Mouse (Mus musculus): ENCODE results near the gene Srebf1. TPM values are rescaled to one million over a fixed set of nuclear protein-coding genes. Genes with fewer than 3 reads are reported as not detected.

Gene Srebf1
- polyA plus RNA-seq, 1 experiment from 2014 or later: 56.8 TPM

DNA sequence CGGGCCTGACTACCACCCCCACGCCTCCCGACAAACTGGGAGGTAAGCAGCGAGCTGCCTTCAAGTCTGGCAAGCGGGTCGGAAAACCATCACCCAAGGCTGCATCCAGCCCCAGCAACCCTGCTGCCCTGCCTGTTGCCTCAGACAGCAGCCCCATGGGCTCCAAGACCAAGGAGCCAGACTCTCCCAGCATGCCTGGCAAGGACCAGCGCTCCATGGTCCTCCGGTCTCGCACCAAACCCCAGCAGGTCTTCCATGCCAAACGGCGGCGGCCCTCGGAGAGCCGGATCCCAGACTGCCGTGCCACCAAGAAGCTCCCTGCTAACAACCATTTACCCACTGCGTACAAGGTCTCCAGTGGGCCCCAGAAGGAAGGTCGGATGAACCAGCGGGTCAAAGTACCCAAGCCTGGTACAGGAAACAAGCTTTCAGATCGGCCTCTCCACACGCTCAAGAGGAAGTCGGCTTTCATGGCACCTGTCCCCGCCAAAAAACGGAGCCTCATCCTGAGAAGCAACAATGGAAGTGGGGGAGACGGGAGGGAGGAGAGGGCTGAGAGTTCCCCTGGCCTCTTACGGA, 34.0 kb downstream of the Srebf1 start:
- 90% methylated on average over 25 of the region's 25 CpGs for WGBS
- H3K4me2 ChIP-seq (replicated peaks): no peak overlapping the region
- peaks cover 28% of the 10 kb centered on the region for H3K4me1 ChIP-seq

DNA sequence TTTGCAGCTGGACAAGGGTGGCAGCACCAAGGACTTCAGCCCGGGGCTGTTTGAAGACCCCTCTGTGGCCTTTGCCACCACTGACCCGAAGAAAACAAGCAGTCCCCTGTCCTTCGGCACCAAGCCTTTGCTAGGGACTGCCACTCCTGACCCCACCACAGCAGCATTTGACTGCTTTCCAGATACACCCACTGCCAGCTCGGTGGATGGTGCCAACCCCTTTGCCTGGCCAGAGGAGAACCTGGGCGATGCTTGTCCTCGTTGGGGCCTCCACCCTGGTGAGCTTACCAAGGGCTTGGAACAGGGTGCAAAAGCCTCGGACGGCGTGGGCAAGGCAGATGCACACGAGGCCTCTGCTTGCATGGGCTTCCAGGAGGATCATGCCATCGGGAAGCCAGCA, 35.3 kb downstream of the Srebf1 start:
- Histone ChIP-seq H3K4me3 (no peak overlapping the region), H3K36me3 (peaks cover 69% of the 10 kb centered on the region), H3K27me3 (no peaks in the 10 kb centered on the region), H3K27ac (replicated peaks) (no peak overlapping the region), H3K9ac (replicated peaks) (no peak overlapping the region), H3K9me3 (no peaks in the 10 kb centered on the region), H3K4me1 (peaks cover 41% of the 10 kb centered on the region), H3K4me2 (replicated peaks) (no peak overlapping the region)
- 90% methylated on average over 11 of the region's 11 CpGs for WGBS
- no peak for ATAC-seq (ENCODE audit: low FRiP score, low read depth)

More for the DNA sequence above, 34.0 kb downstream of the Srebf1 start:
- H3K27ac ChIP-seq (replicated peaks): no peak overlapping the region
- H3K4me3 ChIP-seq: no peak overlapping the region
- no peak for ATAC-seq (ENCODE audit: low FRiP score, low read depth)
- no peaks in the 10 kb centered on the region for H3K27me3 ChIP-seq
- peaks cover 80% of the 10 kb centered on the region for H3K36me3 ChIP-seq
- H3K9ac ChIP-seq (replicated peaks): no peak overlapping the region
- no peaks in the 10 kb centered on the region for H3K9me3 ChIP-seq

DNA sequence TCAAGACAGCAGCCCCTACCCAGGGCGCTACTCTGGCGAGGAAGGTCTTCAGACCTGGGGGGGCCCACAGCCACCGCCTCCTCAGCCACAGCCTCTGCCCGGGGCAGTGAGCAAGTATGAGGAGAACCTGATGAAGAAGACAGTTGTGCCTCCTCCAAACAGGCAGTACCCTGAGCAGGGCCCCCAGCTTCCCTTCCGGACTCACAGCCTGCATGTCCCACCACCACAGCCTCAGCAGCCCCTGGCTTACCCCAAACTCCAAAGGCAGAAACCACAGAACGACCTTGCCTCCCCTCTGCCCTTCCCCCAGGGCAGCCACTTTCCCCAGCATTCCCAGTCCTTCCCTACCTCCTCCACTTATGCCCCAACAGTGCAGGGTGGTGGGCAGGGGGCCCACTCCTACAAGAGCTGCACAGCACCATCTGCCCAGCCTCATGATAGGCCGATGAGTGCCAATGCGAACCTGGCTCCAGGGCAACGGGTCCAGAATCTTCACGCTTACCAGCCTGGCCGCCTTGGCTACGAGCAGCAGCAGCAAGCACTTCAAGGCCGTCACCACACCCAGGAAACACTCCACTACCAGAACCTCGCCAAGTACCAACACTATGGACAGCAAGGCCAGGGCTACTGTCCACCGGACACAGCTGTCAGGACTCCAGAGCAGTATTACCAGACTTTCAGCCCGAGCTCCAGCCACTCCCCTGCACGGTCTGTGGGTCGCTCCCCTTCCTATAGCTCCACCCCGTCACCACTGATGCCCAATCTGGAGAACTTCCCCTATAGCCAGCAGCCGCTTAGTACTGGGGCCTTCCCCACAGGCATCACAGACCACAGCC, 36.8 kb downstream of the Srebf1 start:
- ATAC-seq (ENCODE audit: low FRiP score, low read depth): no peak
- H3K4me2 ChIP-seq (replicated peaks): no peak overlapping the region
- H3K4me1 ChIP-seq: peaks cover 55% of the 10 kb centered on the region
- no peaks in the 10 kb centered on the region for H3K9me3 ChIP-seq
- H3K27me3 ChIP-seq: no peaks in the 10 kb centered on the region
- WGBS: 86% methylated on average over 20 of the region's 20 CpGs
- peak overlapping the region; percentile 32; the same call in 1 of the 2 replicates for H3K9ac ChIP-seq (replicated peaks)
- peaks cover 56% of the 10 kb centered on the region for H3K36me3 ChIP-seq
- H3K4me3 ChIP-seq: no peak overlapping the region
- peak overlapping the region; percentile 80 for H3K27ac ChIP-seq (replicated peaks)

DNA sequence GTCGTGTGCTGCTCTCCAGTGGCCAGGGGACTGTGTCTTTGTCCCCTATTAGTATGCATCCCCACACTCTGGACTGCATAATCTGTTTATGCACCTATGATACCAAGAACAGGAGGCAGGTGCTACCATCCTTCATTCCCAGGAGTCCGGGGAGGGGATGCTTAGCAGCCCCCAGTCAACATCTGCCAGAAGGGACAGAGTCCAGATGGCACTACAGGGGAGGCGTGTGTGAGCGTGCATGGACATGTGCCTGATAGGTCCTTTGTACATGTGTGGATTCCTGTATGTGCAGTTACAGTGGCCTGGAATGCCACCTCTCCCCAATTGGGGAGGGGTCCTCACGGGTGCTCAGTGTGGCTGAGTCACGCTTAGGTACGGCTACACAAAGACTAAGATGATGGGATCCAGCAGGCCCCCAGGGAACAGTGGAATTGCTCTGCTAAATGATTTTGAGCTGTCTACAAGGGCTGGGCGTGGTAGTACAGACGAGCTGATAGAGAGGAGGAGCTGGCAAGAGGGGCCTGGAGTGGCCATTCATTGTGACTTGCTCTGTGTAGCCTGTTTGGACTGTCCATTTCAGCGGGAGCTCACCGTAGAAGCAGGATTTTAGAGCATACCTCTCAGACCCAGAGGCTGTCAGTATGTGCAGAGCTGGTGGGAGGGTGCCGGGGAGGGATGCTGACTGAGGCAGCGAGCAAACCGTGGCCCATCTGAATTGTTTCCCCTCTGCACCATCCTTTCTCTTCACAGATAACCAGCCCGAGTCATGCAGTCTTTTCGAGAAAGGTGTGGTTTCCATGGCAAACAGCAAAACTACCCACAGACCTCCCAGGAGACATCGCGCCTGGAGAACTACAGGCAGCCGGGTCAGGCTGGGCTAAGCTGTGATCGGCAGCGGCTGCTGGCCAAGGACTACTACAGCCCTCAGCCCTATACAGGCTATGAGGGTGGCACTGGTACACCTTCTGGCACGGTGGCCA, 37.7 kb downstream of the Srebf1 start:
- 0 out of 2 replicates have a peak overlapping the region, but pooled peaks have one; percentile 8 for H3K4me2 ChIP-seq (replicated peaks)
- 43% methylated on average over 22 of the region's 22 CpGs for WGBS
- no peaks in the 10 kb centered on the region for H3K9me3 ChIP-seq
- H3K27me3 ChIP-seq: no peaks in the 10 kb centered on the region
- H3K4me3 ChIP-seq: no peak overlapping the region
- H3K27ac ChIP-seq (replicated peaks): peak overlapping the region; percentile 80
- peak; percentile 50 for ATAC-seq (ENCODE audit: low FRiP score, low read depth)
- peaks cover 56% of the 10 kb centered on the region for H3K4me1 ChIP-seq
- peak overlapping the region; percentile 32 for H3K9ac ChIP-seq (replicated peaks)
- H3K36me3 ChIP-seq: peaks cover 46% of the 10 kb centered on the region

DNA sequence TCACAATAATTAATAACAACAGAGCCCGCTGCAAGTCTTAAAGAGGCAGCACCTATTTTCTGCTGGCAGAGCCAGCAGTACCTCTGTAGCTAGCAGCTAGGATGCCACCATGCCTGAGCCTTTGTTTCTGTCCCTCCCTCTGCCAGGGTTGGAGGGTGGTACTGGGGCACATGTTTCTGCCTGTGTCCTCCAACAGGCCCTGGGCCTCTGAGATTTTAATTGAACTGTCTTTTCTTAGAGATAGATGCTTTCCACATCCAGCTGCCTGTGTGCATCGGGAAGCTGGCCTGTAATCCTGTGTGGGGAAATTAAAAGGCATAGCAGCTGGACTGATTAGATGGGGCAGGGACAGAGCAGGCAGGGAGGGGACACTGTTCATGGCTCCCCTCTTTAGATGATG, 39.6 kb downstream of the Srebf1 start:
- no peak for ATAC-seq (ENCODE audit: low FRiP score, low read depth)
- H3K27ac ChIP-seq (replicated peaks): peak overlapping the region; percentile 80

DNA sequence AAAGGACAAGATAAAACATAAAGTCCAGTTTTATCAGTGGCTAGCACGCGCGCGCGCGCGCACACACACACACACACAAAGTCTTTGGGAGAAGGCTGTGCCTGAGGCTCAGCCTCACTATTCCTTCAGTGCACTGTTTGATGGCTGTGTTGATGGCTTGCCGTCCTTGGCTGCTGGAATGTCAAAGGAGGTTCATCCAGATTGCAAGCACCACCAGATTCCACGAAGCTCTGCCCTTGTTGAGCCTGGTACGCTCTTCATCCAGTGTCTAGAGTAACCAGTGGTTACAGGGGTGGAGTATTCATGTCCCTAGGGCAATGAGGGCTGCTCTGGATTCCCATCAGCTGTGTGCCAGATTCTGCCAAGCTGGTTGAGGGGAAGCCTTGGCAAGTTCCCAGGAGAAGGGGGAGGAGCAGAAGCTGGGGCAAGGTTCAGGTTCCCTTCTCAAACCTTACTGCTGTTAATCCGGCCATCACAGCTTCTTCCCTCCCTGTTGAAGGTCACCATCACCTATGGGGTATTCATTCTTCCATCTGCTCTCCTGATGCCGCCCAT, 40.2 kb downstream of the Srebf1 start:
- H3K9me3 ChIP-seq: no peaks in the 10 kb centered on the region
- H3K4me2 ChIP-seq (replicated peaks): no peak overlapping the region; the same call in 1 of the 2 replicates
- H3K36me3 ChIP-seq: peaks cover 21% of the 10 kb centered on the region
- no peak for ATAC-seq (ENCODE audit: low FRiP score, low read depth)
- no peak overlapping the region for H3K4me3 ChIP-seq
- WGBS: 82% methylated on average over 12 of the region's 12 CpGs
- H3K27ac ChIP-seq (replicated peaks): peak overlapping the region; percentile 80
- H3K9ac ChIP-seq (replicated peaks): peak overlapping the region; percentile 31; the same call in 1 of the 2 replicates
- no peaks in the 10 kb centered on the region for H3K27me3 ChIP-seq
- peaks cover 77% of the 10 kb centered on the region for H3K4me1 ChIP-seq

More for the DNA sequence above, 39.6 kb downstream of the Srebf1 start:
- WGBS: 50% methylated on average over 2 of the region's 2 CpGs
- H3K4me2 ChIP-seq (replicated peaks): no peak overlapping the region; the same call in 1 of the 2 replicates
- H3K4me3 ChIP-seq: no peak overlapping the region
- H3K9me3 ChIP-seq: no peaks in the 10 kb centered on the region
- H3K27me3 ChIP-seq: no peaks in the 10 kb centered on the region
- peaks cover 72% of the 10 kb centered on the region for H3K4me1 ChIP-seq
- H3K9ac ChIP-seq (replicated peaks): peak overlapping the region; percentile 31; the same call in 1 of the 2 replicates
- H3K36me3 ChIP-seq: peaks cover 27% of the 10 kb centered on the region

DNA sequence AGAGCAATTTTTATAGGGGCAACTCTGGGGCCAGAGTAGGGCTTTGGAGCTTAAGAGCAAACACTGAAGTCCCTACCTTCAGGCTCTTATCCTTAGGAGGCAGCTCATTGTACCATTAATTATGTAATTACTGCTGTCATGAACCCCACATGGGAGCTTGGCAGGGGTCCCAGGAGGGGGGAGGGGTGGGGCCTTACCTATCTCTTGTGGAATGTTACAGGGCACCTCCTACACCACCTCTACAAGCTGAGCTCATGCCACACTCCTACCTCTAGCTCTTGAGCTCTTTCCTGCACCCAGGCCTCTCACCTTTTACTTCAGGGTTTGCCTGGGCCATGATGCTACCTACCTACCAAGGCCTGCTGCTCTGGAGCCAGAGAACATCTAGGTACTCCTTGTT, 43.9 kb downstream of the Srebf1 start:
- ATAC-seq (ENCODE audit: low FRiP score, low read depth): no peak
- H3K9ac ChIP-seq (replicated peaks): no peak overlapping the region

DNA sequence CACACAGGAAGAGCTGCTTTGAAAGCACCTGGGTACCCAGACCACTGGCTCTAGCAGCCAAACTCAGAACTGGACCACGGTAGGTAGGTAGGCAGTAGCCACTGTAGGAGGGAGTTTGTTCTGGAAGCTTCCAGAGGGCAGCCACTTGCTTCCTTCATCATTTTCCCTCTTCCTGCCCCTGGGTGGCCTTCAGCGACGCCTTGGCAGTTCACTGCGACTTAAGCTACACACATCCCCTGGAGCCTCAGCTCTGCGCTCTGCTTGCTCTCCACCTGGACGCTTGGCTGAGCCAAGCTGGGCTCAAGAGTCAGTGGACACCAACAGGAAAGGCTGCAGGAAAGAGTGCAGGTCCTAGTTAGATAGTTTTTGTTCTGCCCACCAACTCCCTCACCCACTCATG, 44.4 kb downstream of the Srebf1 start:
- WGBS: 49% methylated on average over 6 of the region's 6 CpGs

More for the DNA sequence above, 43.9 kb downstream of the Srebf1 start:
- Histone ChIP-seq H3K4me2 (replicated peaks) (no peak overlapping the region), H3K9me3 (no peaks in the 10 kb centered on the region), H3K4me1 (peaks cover 79% of the 10 kb centered on the region), H3K4me3 (no peak overlapping the region), H3K36me3 (no peaks in the 10 kb centered on the region), H3K27ac (replicated peaks) (no peak overlapping the region), H3K27me3 (peaks cover 11% of the 10 kb centered on the region; the same call in 1 of the 2 replicates)

DNA sequence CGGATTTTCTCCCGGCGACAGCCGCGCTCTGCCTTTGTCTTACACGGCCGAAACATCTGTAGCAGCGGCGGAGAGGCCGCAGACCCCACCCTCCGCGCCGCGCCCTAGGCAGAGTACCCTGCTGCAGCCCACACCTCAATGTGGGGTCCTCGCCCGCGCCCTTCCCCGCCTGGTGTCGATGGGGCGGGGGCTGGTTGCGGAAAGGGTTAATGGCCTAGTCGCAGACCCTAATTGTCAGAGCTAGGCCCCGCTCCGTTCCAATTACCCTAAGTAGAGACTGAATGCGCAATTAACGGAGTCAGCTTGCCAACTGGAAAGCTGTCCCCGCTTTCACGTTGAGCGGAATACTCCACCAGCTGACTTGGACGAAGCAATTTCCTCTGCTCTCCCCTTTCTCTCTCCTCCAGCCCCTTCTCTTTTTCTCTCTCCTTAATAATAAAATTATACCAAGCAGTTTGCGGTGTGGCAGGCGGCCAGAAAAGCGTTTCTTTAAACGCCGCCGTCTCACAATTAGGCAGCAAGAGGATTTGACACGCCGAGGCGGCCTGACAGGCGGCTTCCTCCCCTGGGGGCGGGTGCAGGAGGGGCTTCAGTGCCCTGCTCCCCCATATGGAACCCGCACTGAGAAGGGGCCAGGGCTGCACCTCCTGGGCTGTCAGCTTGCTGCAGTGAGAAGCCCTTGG, 45.3 kb downstream of the Srebf1 start:
- Histone ChIP-seq H3K4me1 (peaks cover 70% of the 10 kb centered on the region), H3K27me3 (peaks cover 20% of the 10 kb centered on the region; the same call in 1 of the 2 replicates)

More for the DNA sequence above, 44.4 kb downstream of the Srebf1 start:
- H3K27me3 ChIP-seq: peaks cover 16% of the 10 kb centered on the region; the same call in 1 of the 2 replicates
- no peaks in the 10 kb centered on the region for H3K9me3 ChIP-seq
- peak overlapping the region; percentile 100 for H3K4me2 ChIP-seq (replicated peaks)
- H3K4me3 ChIP-seq: no peak overlapping the region
- H3K4me1 ChIP-seq: peaks cover 77% of the 10 kb centered on the region
- no peak for ATAC-seq (ENCODE audit: low FRiP score, low read depth)
- no peaks in the 10 kb centered on the region for H3K36me3 ChIP-seq
- H3K9ac ChIP-seq (replicated peaks): 0 out of 2 replicates have a peak overlapping the region, but pooled peaks have one; percentile 74
- H3K27ac ChIP-seq (replicated peaks): peak overlapping the region; percentile 94

DNA sequence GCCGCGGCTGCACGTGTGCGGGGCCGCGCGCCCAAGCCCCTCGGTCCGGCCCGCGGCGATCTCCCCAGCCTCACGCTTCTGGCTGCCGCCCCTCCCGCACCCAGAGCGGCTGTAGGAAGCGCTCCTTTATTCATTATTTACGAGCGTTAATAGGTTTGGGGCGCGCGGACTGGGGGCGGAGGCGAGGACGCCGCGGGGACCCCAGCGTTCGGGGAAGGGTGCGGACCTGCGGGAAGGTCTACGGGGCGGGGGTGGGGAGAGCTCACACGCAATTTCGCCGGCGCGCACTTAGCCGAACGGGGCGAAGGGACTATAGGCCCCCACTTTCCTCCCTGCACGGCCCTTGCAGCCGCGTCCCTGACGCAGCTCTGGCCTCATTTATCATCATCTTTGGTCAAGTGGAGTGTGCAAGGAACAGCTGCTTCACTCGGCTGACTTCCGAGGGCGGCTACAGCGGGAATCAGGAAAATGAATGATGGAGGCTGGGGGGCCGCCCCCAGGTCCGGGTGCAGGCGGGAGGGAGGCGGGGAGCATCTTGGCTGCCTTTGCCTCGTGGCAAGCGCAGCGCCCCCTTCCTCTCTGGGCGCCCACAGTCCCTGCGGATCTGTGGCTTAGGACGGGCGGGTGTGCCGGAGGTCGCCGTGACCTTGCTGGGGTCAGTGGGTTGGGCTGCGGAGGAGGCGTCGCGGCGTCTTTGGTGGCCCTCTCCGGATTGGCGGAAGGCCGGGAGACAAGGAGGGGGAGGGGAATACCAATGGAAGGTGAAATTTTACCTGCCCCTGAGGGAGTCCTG, 46.0 kb downstream of the Srebf1 start:
- peak; percentile 44 for ATAC-seq (ENCODE audit: low FRiP score, low read depth)
- WGBS: under 1% methylated on average over 65 of the region's 71 CpGs
- H3K4me1 ChIP-seq: peaks cover 62% of the 10 kb centered on the region

More for the DNA sequence above, 45.3 kb downstream of the Srebf1 start:
- peak overlapping the region; percentile 100 for H3K4me2 ChIP-seq (replicated peaks)
- H3K27ac ChIP-seq (replicated peaks): peak overlapping the region; percentile 94
- ATAC-seq (ENCODE audit: low FRiP score, low read depth): peak; percentile 60
- WGBS: under 1% methylated on average over 42 of the region's 42 CpGs
- H3K9ac ChIP-seq (replicated peaks): peak overlapping the region; percentile 74
- H3K4me3 ChIP-seq: peak overlapping the region; percentile 61
- no peaks in the 10 kb centered on the region for H3K9me3 ChIP-seq
- H3K36me3 ChIP-seq: no peaks in the 10 kb centered on the region

More for the DNA sequence above, 46.0 kb downstream of the Srebf1 start:
- Histone ChIP-seq H3K9me3 (no peaks in the 10 kb centered on the region), H3K36me3 (no peaks in the 10 kb centered on the region), H3K4me3 (peak overlapping the region; percentile 61), H3K4me2 (replicated peaks) (peak overlapping the region; percentile 100), H3K27ac (replicated peaks) (peak overlapping the region; percentile 94), H3K9ac (replicated peaks) (peak overlapping the region; percentile 74), H3K27me3 (peaks cover 20% of the 10 kb centered on the region; the same call in 1 of the 2 replicates)

Data from midbrain, embryonic 12.5 days (tissue).